Mouse (Mus musculus): ENCODE measurements at regions not wholly inside any gene's neighbourhood (a gene's known extent, or its start where the extent isn't known, plus 50 kb on each side); places are given as distances from the start of the nearest gene placed in this dataset.

GRCm38 (mm10) chr6:94768230-94768629 is 68.3 kb upstream of the Lrig1 start:
- TF ChIP-seq CTCF (IDR thresholded peaks at IDR 0.05; ENCODE audit: extremely low read depth, insufficient read depth, low read length) (no peak), POLR2A (IDR thresholded peaks at IDR 0.05; ENCODE audit: extremely low read depth, insufficient read depth, low read length) (no peak)

Measured in cortical plate, adult 2 months (tissue).